Mouse (Mus musculus): Measurements from ENCODE around the gene Amph.
"Not testable (repeated sequence)": the region's sequence is repeated elsewhere in the genome, so short reads cannot be mapped to it uniquely, and the experiment has no call there.

Gene Amph

GRCm38 (mm10) chr13:19025906-19026305 lies 77.9 kb downstream of the Amph start:
- no peak for DNase-seq (ENCODE audit: low spot score in 2 of 2)

DNA sequence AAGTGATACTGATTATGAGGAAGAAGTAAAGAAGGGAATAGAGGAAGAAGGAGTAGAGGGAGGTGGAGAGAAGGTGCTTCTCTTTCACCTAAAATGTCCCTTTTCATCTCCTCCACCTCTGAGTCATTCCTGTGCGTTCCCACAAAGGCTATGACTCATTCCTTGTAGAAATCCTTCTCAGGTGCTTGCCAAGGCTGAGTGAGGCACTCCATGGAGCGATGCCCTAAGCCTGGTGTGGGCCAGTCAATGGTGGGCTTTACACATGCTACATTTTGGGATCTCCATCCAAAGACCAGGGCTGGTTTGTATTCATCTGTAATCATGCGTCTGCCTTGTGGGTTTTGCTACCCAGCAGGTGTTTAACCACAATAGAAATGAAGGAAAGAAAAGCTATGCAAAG lies 78.9 kb downstream of the Amph start:
- DNase-seq (ENCODE audit: low spot score in 2 of 2): peak in 1 of 2 experiments; percentile 30

- DNase-seq (ENCODE audit: low spot score in 2 of 2): peak in 1 of 2 experiments; percentile 39
Measured at GRCm38 (mm10) chr13:19027766-19028350, 79.9 kb downstream of the Amph start.

DNA sequence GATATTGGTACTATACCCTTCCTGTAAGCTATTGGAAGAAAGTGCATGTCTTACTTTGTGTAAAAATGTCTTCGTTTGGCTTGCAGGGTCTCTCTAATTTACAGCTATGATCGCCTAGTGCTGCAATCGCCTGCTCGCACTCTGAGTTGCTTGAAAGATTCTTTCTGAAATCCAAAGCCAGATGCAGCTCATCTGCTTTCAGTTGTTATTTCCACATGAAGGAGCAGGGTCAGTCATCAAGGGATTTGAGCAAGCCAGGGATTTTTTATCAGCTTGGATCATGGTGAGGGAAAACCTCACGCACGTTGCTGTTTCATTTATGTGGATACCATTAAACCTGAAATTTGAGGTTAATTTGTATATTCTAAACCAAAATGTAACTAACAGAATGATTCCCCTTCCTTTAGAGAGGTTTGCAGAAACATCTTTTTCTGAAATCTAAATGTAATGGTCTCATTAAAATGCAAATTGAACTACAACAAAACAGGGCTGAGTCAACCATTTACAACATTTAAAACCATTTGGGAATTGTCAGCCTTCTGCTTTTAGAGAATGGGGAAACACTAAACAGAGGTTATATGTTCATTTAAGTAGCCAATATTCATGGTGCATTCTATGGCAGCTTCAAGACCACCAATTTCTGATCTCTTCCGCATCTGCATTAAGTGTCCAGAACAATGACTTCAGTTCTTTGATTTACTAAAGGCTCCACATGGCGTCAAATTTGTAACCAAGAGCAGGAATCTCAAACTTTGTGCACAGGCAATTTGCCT lies 84.1 kb downstream of the Amph start:
- DNase-seq (ENCODE audit: low spot score in 2 of 2): no peak

DNA sequence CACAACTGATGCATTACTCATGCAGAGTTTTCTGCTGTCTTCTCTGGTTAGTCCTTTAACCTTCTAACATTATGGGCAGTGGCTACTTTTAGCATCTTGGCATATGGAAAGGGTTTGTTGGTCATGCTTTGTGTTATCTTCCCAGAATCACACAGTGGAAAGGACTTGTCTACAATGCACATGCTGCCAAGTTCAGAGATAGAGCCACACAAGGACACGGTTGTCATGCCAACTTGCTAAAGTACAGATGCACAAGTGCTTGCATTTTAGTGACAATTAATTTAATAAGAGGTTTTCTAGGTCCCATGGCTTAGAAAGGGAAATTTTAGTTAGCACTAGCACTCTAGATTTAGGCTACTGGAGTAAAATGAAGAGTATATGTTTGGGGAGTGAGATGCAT lies 104.1 kb downstream of the Amph start:
- no peak for DNase-seq (ENCODE audit: low spot score in 2 of 2)

DNA sequence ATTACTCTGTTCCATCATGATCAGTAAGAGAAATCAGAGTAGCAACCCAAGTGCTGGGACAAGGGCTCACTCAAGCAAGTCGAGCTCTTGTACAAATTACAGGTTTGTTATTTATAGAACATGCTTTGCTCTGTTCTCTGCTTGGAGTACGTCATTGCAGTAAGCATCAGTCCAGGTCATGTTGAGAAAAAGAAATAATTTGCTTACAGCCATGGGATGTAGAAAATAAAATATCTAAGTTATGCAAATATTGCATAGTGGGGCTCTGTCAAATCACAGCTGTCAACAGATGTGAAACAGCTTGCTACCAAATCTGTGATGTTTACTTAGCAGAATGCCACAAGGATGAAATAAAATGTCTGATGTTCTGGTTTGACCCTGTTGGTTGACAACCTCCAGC lies 106.5 kb downstream of the Amph start:
- DNase-seq (ENCODE audit: low spot score in 2 of 2): no peak

GRCm38 (mm10) chr13:19072261-19072660 lies 124.3 kb downstream of the Amph start:
- DNase-seq (ENCODE audit: low spot score in 2 of 2): no peak

- peak; percentile 69 to 76 for DNase-seq (ENCODE audit: low spot score in 2 of 2)
Measured at GRCm38 (mm10) chr13:19077427-19077826, 129.4 kb downstream of the Amph start.

GRCm38 (mm10) chr13:19081932-19082331 lies 133.9 kb downstream of the Amph start:
- no peak for DNase-seq (ENCODE audit: low spot score in 2 of 2)

DNA sequence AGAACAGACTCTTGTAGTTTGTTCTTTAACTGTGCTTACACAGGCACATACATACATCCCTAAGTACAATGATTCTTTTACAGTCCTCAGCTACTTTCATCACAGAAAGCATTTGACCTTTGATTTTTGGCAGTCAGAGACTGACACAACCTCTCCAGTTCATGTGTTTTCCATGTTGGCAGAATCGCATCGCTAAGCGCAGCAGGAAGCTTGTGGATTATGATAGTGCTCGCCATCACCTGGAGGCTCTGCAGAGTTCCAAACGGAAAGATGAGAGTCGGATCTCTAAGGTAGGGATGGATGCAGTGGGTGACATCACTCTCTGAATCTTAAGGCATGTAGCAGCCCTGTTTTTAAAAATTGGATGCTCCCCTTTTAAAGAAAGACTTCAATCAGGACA lies 146.6 kb downstream of the Amph start:
- DNase-seq (ENCODE audit: low spot score in 2 of 2): no peak

DNA sequence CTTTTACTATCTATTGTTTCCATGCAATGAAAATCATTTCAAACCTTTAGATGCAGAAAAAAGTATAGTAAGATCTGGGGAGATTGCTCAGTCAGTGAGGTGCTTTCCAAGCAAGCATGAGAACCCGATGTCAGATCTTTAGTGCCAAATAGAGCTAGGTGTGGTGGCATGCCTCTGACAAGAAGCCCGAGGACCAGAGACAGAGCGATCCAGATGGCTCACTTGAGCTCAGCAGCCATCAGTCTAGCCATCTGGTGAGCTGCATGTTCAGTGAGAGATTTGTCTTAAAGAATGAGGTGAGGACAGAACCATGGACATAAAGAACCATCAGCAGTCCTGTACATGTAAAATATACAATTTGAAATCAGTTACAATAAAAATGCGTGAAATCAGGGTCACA lies 149.1 kb downstream of the Amph start:
- DNase-seq (ENCODE audit: low spot score in 2 of 2): no peak

- peak; percentile 93 to 97 for DNase-seq (ENCODE audit: low spot score in 2 of 2)
Measured at GRCm38 (mm10) chr13:19101889-19102402, 153.9 kb downstream of the Amph start.

DNA sequence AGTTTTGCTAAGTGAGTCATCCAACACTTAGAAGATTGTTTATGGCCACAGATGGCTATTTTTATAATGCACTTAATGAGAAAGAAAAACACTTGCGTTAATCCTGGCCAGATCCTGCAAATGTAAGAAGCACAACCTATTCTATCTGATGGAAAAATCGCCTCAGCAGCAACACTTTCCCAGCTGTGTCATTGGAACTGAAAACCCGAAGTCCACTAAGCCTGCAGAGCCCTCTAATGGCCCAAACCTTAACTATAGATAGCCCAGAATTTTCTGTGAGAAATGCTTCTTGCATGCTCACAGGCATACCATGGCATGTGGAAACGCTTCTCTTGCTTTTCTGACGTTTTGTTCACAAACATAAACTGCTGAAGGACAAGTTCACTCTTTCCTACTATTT lies 158.4 kb downstream of the Amph start:
- peak; percentile 13 to 30 for DNase-seq (ENCODE audit: low spot score in 2 of 2)

GRCm38 (mm10) chr13:19109331-19109730 lies 161.3 kb downstream of the Amph start:
- DNase-seq (ENCODE audit: low spot score in 2 of 2): no peak

DNA sequence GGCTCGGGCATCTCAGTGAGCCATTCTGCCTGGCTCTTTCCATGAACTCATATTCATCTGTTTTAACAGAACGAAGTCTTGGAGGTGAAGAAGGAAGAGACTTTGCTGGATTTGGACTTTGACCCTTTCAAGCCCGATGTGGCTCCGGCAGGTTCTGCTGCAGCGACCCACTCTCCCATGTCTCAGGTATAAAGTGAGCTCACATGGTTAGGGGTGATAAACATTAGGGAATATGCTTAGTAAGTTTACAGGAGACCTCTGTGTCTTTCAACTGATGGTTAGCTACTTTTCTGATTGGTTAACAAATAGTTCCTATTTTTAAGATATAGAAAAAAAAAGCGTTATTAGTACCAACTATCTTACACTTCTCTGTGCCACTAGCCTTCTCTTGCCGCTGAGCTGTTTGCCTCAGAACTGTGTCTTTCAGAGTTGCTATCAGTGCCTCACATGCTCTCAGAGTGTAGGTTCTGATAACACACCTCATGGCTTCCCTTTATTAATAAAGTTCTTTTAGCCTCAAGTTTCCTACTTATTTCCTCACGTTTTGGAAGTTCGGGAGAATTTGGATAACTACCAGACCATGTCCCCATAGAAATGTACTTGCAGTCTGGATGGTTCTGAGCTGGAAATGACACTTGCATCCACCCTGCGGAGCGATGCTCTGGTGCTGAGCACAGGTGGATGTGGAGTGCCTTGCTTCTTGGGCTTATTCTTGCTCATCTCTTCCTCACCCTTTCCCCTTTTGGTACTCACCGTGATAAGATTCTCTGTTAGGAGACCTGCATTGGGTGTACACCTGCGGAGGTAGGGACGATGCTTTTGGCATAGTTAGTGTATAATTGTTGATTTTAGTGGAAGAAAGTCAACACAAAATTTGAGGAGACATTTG lies 165.3 kb downstream of the Amph start:
- DNase-seq (ENCODE audit: low spot score in 2 of 2): no peak

GRCm38 (mm10) chr13:19114761-19115160 lies 166.8 kb downstream of the Amph start:
- DNase-seq (ENCODE audit: low spot score in 2 of 2): not testable (repeated sequence)

DNA sequence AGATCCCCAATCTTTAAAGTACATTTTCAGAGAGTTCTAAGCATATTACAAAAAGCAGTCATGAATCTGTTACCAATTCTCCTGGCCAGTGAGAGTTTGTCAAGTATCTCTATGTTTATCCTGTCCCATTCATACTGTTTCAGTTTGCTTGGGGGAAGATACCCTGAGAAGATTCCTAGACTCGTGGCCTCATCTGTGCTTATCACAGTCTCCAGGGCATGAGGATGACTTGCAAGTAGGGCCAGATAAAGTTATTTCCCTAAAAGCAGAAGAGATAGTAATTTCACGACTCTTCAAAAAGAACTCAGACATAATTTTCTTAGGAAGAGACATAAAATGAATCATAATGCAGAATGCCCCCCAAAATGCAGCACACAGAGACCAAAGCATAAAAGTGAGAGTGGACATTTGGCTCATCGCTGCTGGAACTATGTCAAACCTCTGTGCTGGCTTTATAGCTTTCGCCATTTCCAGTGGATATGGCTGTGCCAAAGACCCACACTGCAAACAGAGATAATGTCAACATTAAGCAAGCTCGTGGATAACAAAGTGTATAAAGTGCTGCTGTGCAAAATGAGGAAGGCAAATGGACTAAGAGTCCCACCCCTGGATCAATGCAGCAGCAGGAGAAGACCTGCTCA lies 179.0 kb downstream of the Amph start:
- no peak for DNase-seq (ENCODE audit: low spot score in 2 of 2)

DNA sequence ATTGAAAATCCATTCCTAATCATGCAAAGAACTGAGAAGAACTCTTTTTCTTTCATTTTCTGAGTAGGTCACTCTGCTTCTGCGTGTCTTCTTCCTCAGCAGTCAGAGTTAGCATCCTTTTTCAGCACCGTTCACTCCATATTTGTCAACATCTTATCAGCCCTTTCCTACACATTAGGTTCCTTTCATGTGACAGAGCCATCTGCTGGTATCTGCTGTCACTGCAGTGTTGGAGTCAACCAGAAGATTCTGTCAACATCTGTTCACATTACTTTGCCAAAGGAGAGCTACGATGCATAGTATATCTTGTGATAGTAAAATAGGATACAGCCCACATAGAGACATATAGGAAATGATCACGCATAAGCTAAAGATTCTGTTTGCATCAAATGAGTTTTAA lies 185.8 kb downstream of the Amph start:
- DNase-seq (ENCODE audit: low spot score in 2 of 2): peak; percentile 22 to 77

DNA sequence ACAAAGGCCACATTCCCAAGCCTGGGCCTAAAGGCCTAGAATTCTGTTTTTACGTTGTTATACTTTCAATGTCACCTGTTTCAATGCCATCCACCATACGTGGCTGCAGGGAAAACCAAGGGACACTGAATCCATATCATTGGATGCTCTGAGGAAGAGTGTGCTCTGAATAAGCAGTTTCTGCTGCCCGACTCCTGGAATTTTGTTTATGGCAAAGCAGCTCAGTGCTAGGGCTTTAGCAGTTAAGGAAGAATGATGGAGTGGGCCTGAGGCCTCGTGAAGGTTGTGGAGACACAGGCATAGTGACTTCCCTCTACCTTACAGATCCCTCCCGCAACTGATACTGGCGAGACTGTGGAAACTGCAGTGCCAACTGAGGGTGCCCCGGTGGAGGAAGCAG lies 189.2 kb downstream of the Amph start:
- DNase-seq (ENCODE audit: low spot score in 2 of 2): no peak

DNA sequence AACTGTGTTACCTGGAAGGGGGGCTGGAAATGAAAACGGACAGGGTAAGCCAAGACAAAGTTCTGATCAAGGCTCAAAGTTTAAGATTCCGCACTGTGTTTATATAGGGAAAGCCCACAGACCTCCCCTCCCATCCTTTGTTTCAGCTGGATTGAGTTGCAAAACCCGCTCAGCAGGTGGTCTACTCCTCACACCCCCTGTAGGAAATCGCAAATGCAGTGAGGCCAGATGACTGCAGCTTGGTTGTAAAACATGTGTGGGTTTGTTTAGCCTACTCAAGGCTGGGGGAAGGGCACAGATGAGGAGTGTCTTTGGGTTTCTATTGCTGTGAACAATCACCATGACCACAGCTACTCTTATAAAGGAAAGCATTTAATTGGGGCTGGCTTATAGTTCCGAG lies 189.9 kb downstream of the Amph start:
- DNase-seq (ENCODE audit: low spot score in 2 of 2): no peak

DNA sequence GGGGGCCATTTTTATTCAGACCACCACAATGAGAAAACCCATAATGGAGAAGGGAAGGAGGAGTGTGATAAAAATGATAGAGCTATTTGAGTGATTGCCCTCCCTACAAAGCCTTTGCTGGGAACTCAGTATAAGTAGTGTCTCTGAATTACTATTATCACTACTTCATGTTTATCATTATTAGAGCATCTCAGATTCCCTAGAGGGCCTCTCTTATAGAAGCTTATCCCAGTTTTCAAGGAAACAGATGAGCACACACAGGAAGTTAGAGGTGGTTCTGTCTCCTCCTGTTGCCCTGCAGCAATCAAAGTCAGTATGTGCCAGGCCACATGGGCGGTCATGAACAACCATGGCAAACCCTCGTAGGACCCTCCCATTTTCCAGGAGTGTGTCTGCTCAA lies 190.5 kb downstream of the Amph start:
- no peak for DNase-seq (ENCODE audit: low spot score in 2 of 2)

DNA sequence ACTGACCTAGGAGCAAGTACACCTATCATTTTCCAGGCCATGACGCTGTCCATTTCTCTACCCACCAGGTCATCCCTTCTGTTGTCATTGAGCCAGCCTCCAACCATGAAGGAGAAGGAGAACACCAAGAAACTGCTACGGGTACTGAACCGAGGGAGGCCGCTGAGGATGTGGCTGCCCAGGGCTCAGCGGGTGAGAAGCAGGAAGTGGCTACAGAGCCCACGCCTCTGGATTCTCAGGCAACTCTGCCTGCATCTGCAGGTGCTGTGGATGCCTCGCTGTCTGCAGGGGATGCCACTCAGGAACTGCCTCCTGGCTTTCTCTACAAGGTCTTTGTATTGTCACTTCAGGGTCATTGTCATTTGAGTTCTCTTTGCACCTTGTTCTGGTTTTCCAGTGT lies 191.1 kb downstream of the Amph start:
- DNase-seq (ENCODE audit: low spot score in 2 of 2): no peak
